Mouse (Mus musculus) limb, embryonic 11.5 days (tissue): ENCODE measurements around the gene Nip7. TPM values are rescaled to one million over a fixed set of nuclear protein-coding genes. Genes with fewer than 3 reads are reported as not detected.

Source experiments
- ATAC-seq: fragments of 200-750 bp; cut with Nextera tagmentation; 2 replicates; pipeline ENCODE4 v1.8.0; 2017; ENCODE audit warnings: low read depth; ENCODE audit not compliant: insufficient number of reproducible peaks, low FRiP score, low TSS enrichment
- DNase-seq: peaks from one replicate; pipeline ENCODE4 v3.0.0-alpha.2; 2015; ENCODE audit warnings: low spot score
- H3K27ac ChIP-seq: fragments of 300-500 bp; sonication (generic); replicated peaks from 2 replicates; pipeline ENCODE4 v1.5.1; 2014; ENCODE audit warnings: low read depth, mild to moderate bottlenecking, low read length
- H3K27me3 ChIP-seq: fragments of 300-500 bp; sonication (generic); 2 replicates; pipeline ENCODE4 v1.6.1; 2014; ENCODE audit warnings: mild to moderate bottlenecking, low read length, mixed read lengths; ENCODE audit not compliant: control insufficient read depth, insufficient read depth
- H3K36me3 ChIP-seq: fragments of 300-500 bp; sonication (generic); 2 replicates; pipeline ENCODE4 v1.6.1; 2014; ENCODE audit warnings: mild to moderate bottlenecking, low read length, moderate library complexity, mixed read lengths; ENCODE audit not compliant: control insufficient read depth, insufficient read depth
- H3K4me1 ChIP-seq: fragments of 300-500 bp; sonication (generic); 2 replicates; pipeline ENCODE4 v1.6.1; 2014; ENCODE audit warnings: low read length, mixed read lengths; ENCODE audit not compliant: control insufficient read depth, insufficient read depth
- H3K4me2 ChIP-seq: fragments of 300-500 bp; sonication (generic); 2 replicates; pipeline ENCODE4 v1.6.1; 2014; ENCODE audit warnings: low read depth, mild to moderate bottlenecking, moderate library complexity; ENCODE audit not compliant: severe bottlenecking
- H3K4me3 ChIP-seq: fragments of 300-500 bp; sonication (generic); 2 replicates; pipeline ENCODE4 v1.5.1; 2014; ENCODE audit warnings: low read depth, low read length
- H3K9ac ChIP-seq: fragments of 300-500 bp; sonication (generic); 2 replicates; pipeline ENCODE4 v1.6.1; 2014; ENCODE audit warnings: mild to moderate bottlenecking, low read length
- H3K9me3 ChIP-seq: fragments of 300-500 bp; sonication (generic); 2 replicates; pipeline ENCODE4 v1.6.1; 2016; ENCODE audit warnings: low read length; ENCODE audit not compliant: control insufficient read depth
- WGBS: fragments of 180-500 bp; shearing (Covaris S2); extraction: QIAGEN DNeasy Blood & Tissue Kit; methylation state at CpG from one replicate; pipeline ENCODE4 v1.1.7; 2014; 5-methylcytosine and 5-hydroxymethylcytosine counted together
- polyA plus RNA-seq: library from polyadenylated mRNA; unstranded; fragments of >200 nt; fragmentation: Nextera tagmentation; extraction: Ambion mirVana; gene quantifications from 2 replicates; pipeline ENCODE4 v1.2.1, GENCODE M21; 2014

Nip7 gene
- polyA plus RNA-seq, 1 experiment from 2014 or later, result 119 TPM

DNA sequence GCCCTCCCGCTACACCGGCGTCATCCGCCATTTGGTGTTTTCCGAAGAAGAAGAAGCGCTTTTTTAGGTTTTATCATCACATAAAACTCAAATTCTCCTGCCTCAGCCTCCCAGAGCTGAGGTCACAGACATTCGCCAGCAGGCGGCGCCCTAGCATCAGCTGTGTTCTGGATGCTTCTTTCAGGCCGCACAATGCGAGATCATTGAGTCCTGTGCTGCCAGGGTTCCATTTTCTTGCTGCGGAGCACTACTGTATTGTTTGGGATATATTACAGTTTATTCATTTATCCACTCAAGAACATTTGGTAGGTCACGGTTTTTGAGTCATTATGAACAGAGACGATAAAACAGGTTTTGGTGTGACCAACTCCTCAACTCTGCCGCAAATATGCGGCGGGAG, 28.7 kb downstream of the Nip7 start:
- Histone ChIP-seq H3K36me3 (peaks cover 22% of the 10 kb centered on the region), H3K27me3 (no peaks in the 10 kb centered on the region), H3K4me1 (no peaks in the 10 kb centered on the region), H3K4me2 (no peak overlapping the region), H3K27ac (no peak overlapping the region), H3K9me3 (no peaks in the 10 kb centered on the region; the same call in 1 of the 2 replicates), H3K4me3 (no peak overlapping the region), H3K9ac (no peak overlapping the region)
- no peak for ATAC-seq
- DNase-seq, result no peak
- WGBS, result 95% methylated on average over 17 of the region's 17 CpGs

DNA sequence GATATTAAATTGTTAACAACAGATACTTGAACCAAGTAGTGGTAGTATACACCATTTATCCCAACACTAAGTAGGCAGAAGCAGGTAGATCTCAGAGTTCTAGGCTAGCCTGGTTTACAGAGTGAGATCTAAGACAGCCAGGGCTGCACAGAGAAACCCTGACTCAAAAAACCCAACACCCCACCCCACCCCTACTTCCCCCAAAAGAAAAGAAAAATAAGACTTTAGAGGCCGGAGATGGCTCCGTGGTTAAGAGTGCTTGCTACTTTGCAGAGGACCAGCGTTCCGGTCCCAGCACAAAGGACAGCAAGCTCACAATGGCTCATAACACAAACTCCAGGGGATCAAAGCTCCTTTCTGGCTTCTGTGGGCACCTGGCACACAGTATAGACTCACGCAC, 29.3 kb downstream of the Nip7 start:
- Histone ChIP-seq H3K9ac (no peak overlapping the region), H3K4me3 (no peak overlapping the region), H3K9me3 (no peaks in the 10 kb centered on the region; the same call in 1 of the 2 replicates), H3K27ac (no peak overlapping the region), H3K4me2 (no peak overlapping the region), H3K4me1 (no peaks in the 10 kb centered on the region), H3K27me3 (no peaks in the 10 kb centered on the region), H3K36me3 (peaks cover 24% of the 10 kb centered on the region)
- WGBS, result 98% methylated on average over 5 of the region's 5 CpGs
- DNase-seq (no peak), ATAC-seq (no peak)

DNA sequence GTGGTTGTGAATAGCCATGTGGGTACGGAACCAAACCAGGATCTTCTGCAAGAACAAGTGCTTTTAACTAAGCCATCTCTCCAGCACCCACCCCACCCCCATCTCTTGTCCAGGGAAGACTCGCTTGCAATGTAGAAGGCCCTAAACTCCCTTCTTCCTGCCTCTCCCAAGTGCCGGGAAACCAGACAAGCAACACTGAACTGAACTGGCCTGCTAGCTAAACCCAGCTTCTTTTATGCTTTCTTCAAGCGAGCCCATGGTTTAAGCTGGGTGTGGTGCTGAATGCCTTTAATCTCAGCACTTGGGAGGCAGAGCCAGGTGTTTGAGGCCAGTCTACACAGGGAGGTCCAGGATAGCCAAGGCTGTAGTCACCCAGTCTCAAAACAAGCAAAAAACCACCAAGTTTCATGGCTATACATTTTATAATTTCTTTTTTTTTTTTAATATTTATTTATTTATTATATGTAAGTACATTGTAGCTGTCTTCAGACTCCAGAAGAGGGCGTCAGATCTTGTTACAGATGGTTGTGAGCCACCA, 31.9 kb downstream of the Nip7 start:
- H3K9me3 ChIP-seq, result no peaks in the 10 kb centered on the region; the same call in 1 of the 2 replicates
- no peak overlapping the region for H3K9ac ChIP-seq
- peaks cover 14% of the 10 kb centered on the region; the same call in 1 of the 2 replicates for H3K36me3 ChIP-seq
- no peak overlapping the region for H3K4me2 ChIP-seq
- ATAC-seq, result no peak
- H3K4me3 ChIP-seq, result no peak overlapping the region
- no peaks in the 10 kb centered on the region for H3K27me3 ChIP-seq
- no peak for DNase-seq
- H3K4me1 ChIP-seq, result no peaks in the 10 kb centered on the region
- WGBS, result 96% methylated on average over 5 of the region's 5 CpGs
- no peak overlapping the region for H3K27ac ChIP-seq

DNA sequence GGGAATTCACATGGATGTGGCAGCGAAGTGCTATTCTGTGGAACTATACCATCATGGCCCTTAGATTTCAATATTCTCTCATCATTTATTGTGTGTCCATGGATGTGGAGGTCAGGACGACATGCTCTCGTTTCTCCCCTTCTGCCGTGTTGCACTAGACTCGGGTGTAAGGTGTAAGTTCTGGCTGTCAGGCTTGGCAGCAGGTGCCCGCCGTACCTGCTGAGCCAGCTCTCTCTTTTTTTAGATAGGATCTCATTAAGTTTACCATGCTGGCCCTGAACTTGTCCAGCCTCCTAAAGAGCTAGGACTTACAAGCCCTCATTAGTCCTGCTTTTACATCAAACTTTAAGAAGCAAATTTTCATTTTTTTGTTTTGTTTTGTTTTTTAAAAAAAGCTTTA, 33.9 kb downstream of the Nip7 start:
- H3K4me3 ChIP-seq, result no peak overlapping the region
- WGBS, result 95% methylated on average over 7 of the region's 7 CpGs
- H3K27ac ChIP-seq, result no peak overlapping the region
- H3K9me3 ChIP-seq, result no peaks in the 10 kb centered on the region; the same call in 1 of the 2 replicates
- H3K36me3 ChIP-seq, result peaks cover 18% of the 10 kb centered on the region; the same call in 1 of the 2 replicates
- ATAC-seq (no peak), DNase-seq (no peak)
- H3K27me3 ChIP-seq, result no peaks in the 10 kb centered on the region
- H3K9ac ChIP-seq, result no peak overlapping the region
- H3K4me2 ChIP-seq, result no peak overlapping the region
- no peaks in the 10 kb centered on the region; the same call in 1 of the 2 replicates for H3K4me1 ChIP-seq

DNA sequence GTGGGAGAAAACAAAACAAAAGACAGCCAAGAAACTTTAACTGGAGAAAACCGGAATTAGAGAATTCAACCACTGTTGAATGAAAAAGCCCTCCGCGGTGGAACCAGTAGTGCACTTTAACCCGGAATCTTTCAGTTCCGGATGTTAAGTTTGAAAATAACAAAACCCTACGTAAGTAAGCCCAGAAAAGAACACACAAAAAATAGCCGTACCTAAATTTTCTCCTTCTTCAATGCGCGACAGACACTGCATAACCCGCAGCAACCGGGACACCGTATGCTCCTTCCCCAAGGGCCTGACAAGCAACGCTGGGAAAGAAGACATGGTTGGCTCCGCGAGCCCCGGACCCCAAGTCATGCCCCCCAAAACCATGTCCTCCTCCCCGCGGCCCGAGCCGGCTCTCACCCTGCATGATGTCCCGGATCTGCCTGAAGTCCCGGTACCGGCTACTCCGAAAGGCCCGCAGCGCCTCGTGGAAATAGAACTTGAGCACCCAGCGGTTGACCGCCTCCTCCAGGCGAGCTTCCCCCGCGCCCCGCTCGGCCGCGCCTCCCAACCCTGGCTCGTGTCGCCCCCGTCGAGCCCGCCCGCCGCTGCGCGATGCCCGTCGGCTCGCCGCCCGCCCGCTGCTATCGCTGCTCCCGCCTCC, 39.2 kb downstream of the Nip7 start:
- Histone ChIP-seq H3K4me2 (peak overlapping the region; percentile 43), H3K36me3 (peaks cover 4% of the 10 kb centered on the region; the same call in 1 of the 2 replicates), H3K27me3 (no peaks in the 10 kb centered on the region), H3K27ac (peak overlapping the region; percentile 68), H3K9ac (peak overlapping the region; percentile 93), H3K4me1 (no peaks in the 10 kb centered on the region; the same call in 1 of the 2 replicates), H3K9me3 (no peaks in the 10 kb centered on the region), H3K4me3 (peak overlapping the region; percentile 85)
- WGBS, result under 1% methylated on average over 53 of the region's 53 CpGs
- DNase-seq (no peak), ATAC-seq (peak; percentile 74; the same call in 1 of the 2 replicates)

DNA sequence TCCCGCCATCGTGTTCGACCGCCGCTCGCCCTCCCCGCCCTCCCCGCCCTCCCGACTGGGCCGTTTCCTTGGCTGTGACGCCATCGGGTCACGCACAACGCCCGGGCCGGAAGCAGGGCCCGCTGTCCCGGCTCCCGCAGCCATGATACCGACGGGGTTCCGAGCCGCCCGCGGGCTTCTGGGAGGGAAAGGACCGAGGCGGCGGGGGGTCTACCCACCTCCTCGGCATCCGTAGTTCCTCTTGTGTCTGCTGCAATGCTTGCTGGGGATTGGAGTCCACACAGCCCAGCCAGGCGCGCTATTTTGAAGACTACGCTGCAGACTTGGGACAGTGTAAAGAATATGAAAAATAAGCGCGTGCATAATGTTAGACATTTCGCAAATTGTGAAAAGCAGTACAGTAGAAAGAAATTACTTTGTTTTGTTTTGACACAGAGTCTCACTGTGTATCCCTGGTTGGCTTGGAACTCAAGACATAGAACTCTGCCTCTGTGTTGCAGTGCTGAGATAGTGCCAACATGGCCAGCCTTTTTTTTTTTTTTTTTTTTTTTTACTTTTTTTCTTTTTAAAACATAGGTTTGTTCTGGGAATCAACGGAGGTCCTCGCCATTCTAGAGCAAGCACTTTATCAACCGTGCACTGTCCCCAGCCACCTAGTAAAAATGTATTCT, 39.8 kb downstream of the Nip7 start, which contains the start of gene Terf2:
Terf2 (minus strand) TSS at position 182 of the 671 bp plus-strand sequence.
- H3K4me2 ChIP-seq, result peak within 1 kb of the TSS; percentile 43
- 4% methylated on average over 39 of the region's 39 CpGs for WGBS
- H3K27me3 ChIP-seq, result no peaks in the 10 kb centered on the region
- peak within 1 kb of the TSS; percentile 93 for H3K9ac ChIP-seq
- no peaks in the 10 kb centered on the region; the same call in 1 of the 2 replicates for H3K4me1 ChIP-seq
- 0 out of 2 replicates have a peak, but pooled peaks cover 3% of the 10 kb centered on the region for H3K36me3 ChIP-seq
- H3K4me3 ChIP-seq, result peak within 1 kb of the TSS; percentile 85
- H3K27ac ChIP-seq, result peak within 1 kb of the TSS; percentile 68
- H3K9me3 ChIP-seq, result no peaks in the 10 kb centered on the region
- peak; percentile 98 for DNase-seq
- ATAC-seq, result peak; percentile 92

DNA sequence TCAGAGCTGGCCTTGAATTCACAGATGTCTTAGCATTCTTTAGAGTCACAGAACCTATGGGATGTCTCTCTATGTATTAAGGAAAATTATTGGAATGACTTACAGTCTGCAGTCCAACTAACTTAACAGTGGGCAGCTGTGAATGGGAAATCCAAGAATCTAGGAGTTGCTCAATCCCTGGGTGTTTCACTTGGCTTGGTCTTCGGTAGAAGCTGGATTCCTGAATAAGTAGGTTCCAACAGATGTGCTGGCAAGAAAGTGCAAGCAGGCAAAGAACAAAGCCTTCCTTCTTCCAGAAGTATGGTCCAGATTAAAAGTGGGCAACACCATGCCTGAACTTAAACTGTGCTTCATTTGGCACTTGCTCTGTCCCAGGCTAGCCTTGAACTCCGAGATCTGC, 44.0 kb downstream of the Nip7 start:
- Histone ChIP-seq H3K27ac (no peak overlapping the region), H3K9ac (no peak overlapping the region), H3K9me3 (no peaks in the 10 kb centered on the region), H3K36me3 (no peaks in the 10 kb centered on the region), H3K4me1 (no peaks in the 10 kb centered on the region), H3K27me3 (no peaks in the 10 kb centered on the region), H3K4me3 (no peak overlapping the region), H3K4me2 (no peak overlapping the region)
- ATAC-seq (no peak), DNase-seq (no peak)
- 85% methylated on average over 2 of the region's 2 CpGs for WGBS

DNA sequence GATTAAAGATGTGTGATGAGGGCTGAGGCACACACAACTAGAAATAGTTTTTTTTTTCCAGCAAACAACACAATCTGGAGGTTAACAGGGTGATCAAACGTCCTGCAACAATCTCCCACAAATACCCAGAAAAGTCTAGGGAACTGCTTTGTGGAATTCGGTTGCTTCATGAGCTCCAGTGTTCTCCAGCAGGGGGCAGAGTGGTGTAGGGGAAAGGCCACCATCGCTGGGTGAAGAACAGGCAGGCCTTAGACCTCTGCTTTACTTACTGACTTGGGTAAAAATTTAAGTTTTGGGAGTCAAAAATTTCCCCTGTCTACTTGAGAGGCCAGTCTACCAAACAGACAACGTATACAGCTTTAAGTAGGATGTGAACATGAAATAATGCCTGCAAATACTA, 47.9 kb downstream of the Nip7 start:
- H3K27ac ChIP-seq, result no peak overlapping the region
- H3K4me1 ChIP-seq, result no peaks in the 10 kb centered on the region
- DNase-seq, result peak; percentile 90
- no peaks in the 10 kb centered on the region for H3K9me3 ChIP-seq
- 13% methylated on average over 4 of the region's 4 CpGs for WGBS
- no peaks in the 10 kb centered on the region for H3K27me3 ChIP-seq
- H3K4me2 ChIP-seq, result no peak overlapping the region
- no peak for ATAC-seq
- H3K9ac ChIP-seq, result no peak overlapping the region
- no peak overlapping the region for H3K4me3 ChIP-seq
- no peaks in the 10 kb centered on the region for H3K36me3 ChIP-seq
